Mouse (Mus musculus): Measurements from ENCODE around the gene Adss. TPM values are rescaled to one million over a fixed set of nuclear protein-coding genes. Genes with fewer than 3 reads are reported as not detected.
"Not testable (repeated sequence)": the region's sequence is repeated elsewhere in the genome, so short reads cannot be mapped to it uniquely, and the experiment has no call there.

The Adss gene
- 20.1 and 23.3 TPM in 2 replicates for polyA plus RNA-seq (2014; fragmentation: Nextera tagmentation; extraction: Ambion mirVana)

DNA sequence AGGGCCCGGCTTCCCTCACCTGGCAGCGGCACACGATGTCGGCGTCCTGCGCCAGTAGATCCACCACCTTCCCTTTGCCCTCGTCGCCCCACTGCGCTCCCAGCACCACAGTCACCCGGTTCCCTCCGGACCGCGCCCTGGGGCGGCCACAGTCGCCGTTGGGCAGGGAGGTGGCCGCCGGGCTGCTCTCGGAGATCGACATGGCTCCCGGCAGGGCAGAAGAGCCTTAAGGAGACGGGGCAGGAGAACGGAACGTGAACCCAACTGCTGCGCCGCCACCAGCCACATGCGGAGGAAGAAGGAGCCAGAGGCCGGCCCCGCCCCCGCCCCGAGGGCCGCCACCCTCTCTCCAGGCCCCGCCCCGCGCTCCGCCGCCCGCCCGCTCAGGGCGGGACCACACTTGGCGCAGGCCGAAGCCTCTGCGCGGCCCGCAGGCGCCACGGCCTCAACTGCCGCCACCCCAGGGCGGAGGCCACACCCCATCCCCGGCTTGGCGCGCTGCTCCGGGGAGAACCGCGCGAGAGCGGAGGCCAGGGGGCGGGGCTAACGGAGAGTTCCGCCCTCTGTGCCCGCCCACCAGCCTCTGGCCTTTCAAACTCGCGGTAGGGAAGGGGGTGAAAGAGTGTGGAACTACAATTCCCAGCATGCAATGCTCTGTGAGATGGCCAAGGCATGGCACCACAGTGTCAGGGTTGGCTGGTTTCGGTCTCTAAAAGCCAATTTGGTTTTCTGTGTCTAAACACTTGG is at the start of gene Adss:
Gene Adss, minus strand, starts transcription at position 319 of the 747 bp plus-strand sequence.
- peak within 1 kb of the TSS; percentile 90 for H3K9ac ChIP-seq (ENCODE audit: low read length)
- under 1% methylated on average over 57 of the region's 64 CpGs for WGBS
- H3K36me3 ChIP-seq (ENCODE audit: control insufficient read depth, insufficient read depth, low read length) = no peaks in the 10 kb centered on the region
- no peaks in the 10 kb centered on the region for H3K9me3 ChIP-seq (ENCODE audit: control insufficient read depth, low read length)
- peak within 1 kb of the TSS; percentile 86 for H3K4me2 ChIP-seq (ENCODE audit: low read length)
- no peaks in the 10 kb centered on the region for H3K27me3 ChIP-seq (ENCODE audit: control insufficient read depth, insufficient read depth, low read length)
- H3K4me3 ChIP-seq (ENCODE audit: control insufficient read depth in 1 of 2, insufficient read depth in 1 of 2, low read depth in 1 of 2, low read length in 2 of 2) = peak within 1 kb of the TSS; percentile 78 to 92
- peak; percentile 100 for ATAC-seq (ENCODE audit: insufficient number of reproducible peaks, insufficient read depth, low FRiP score, low read depth)
- peak within 1 kb of the TSS; percentile 96 for H3K27ac ChIP-seq (replicated peaks in 1 of 2; ENCODE audit: control insufficient read depth in 1 of 2, insufficient read depth in 1 of 2, low read depth in 2 of 2, low read length in 2 of 2)
- peaks cover 3 to 16% of the 10 kb centered on the region in 2 experiments for H3K4me1 ChIP-seq (ENCODE audit: control insufficient read depth in 2 of 2, insufficient read depth in 2 of 2, low read length in 2 of 2)

DNA sequence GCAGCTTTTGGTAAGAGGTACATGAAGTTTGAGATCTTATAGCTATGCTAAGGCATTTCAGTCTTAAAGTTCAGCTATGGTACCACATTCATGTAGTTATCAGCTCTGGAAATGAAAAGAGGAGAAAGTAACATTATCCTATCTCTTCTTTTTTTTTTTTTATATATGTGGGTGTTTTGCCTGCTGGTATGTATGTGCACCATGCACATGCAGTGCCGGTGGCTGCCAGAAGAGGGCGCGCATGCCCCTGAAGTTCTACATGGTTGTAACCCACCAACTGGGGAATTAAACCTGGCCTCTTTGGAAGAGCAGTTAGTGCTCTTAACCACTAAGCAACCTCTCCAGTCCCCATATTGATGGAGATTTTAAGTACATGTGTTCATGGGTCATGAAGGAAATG is 49.5 kb upstream of the Adss start:
- H3K4me3 ChIP-seq (ENCODE audit: control insufficient read depth in 1 of 2, insufficient read depth in 1 of 2, low read depth in 1 of 2, low read length in 2 of 2); H3K9me3 ChIP-seq (ENCODE audit: control insufficient read depth, low read length); H3K27me3 ChIP-seq (ENCODE audit: control insufficient read depth, insufficient read depth, low read length); H3K4me1 ChIP-seq (ENCODE audit: control insufficient read depth in 2 of 2, insufficient read depth in 2 of 2, low read length in 2 of 2); H3K4me2 ChIP-seq (ENCODE audit: low read length); H3K9ac ChIP-seq (ENCODE audit: low read length); H3K36me3 ChIP-seq (ENCODE audit: control insufficient read depth, insufficient read depth, low read length); H3K27ac ChIP-seq (replicated peaks in 1 of 2; ENCODE audit: control insufficient read depth in 1 of 2, insufficient read depth in 1 of 2, low read depth in 2 of 2, low read length in 2 of 2); ATAC-seq (ENCODE audit: insufficient number of reproducible peaks, insufficient read depth, low FRiP score, low read depth): not testable (repeated sequence)
- WGBS = 37% methylated on average over 3 of the region's 3 CpGs

DNA sequence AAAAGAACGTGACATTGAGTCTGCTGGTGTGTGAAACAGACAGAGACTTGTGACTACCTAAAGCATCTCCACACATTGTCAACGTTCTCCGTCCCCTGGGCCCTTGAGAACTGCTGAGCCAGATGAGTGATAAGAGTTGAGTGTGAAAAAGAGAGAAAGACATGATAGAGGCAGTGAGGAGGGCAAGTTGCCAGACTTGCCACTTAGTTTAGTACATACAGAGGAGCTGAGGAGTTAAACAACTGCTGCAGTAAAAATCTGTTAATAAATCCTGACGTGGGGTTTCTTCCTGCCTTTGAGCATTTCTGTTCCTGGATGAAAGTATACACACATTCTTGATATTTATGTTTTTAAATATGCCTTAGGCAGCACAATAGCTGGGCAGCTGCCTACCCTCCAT is 31.5 kb upstream of the Adss start:
- not testable (repeated sequence) for H3K27ac ChIP-seq (replicated peaks in 1 of 2; ENCODE audit: control insufficient read depth in 1 of 2, insufficient read depth in 1 of 2, low read depth in 2 of 2, low read length in 2 of 2); ATAC-seq (ENCODE audit: insufficient number of reproducible peaks, insufficient read depth, low FRiP score, low read depth)
- WGBS = 16% methylated on average over 4 of the region's 4 CpGs

DNA sequence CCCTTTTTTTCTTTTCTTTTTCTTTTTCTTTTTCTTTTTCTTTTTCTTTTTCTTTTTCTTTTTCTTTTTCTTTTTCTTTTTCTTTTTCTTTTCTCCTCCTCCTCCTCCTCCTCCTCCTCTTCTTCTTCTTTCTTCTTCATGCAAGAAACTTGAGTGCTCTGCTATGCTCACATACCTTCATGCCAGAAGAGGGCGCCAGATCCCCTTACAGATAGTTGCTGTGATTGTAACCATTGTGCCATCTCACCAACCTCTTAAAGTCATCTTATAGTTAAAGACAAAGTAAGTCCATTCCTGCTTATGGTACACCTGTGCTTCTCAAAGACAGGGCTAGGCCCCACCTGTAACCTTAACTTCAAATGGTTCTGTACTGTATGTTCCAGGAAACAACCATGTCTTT is 10.5 kb upstream of the Adss start:
- ATAC-seq (ENCODE audit: insufficient number of reproducible peaks, insufficient read depth, low FRiP score, low read depth); H3K36me3 ChIP-seq (ENCODE audit: control insufficient read depth, insufficient read depth, low read length): not testable (repeated sequence)

More for the DNA sequence above, 31.5 kb upstream of the Adss start:
- not testable (repeated sequence) for H3K36me3 ChIP-seq (ENCODE audit: control insufficient read depth, insufficient read depth, low read length); H3K4me1 ChIP-seq (ENCODE audit: control insufficient read depth in 2 of 2, insufficient read depth in 2 of 2, low read length in 2 of 2); H3K27me3 ChIP-seq (ENCODE audit: control insufficient read depth, insufficient read depth, low read length); H3K9ac ChIP-seq (ENCODE audit: low read length); H3K4me2 ChIP-seq (ENCODE audit: low read length); H3K9me3 ChIP-seq (ENCODE audit: control insufficient read depth, low read length); H3K4me3 ChIP-seq (ENCODE audit: control insufficient read depth in 1 of 2, insufficient read depth in 1 of 2, low read depth in 1 of 2, low read length in 2 of 2)

DNA sequence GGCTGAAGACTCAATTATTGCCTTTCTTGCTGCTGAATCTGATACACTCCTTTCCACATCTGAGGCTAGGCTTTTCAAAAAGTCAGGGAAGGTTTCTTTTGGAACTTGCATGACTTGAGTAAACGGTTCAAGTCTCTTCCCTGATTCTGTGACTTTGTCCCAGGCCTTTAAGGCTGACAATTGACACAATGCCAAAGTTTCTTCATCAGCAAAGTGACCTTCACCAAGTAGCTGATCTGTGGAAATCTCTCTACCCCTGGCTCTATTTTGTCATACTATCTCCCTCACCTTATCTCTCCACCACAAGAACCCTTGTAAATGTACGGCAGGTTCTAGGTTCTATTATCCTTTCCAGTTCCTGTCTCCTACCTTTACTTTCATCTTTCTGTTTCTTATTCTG is 7.2 kb upstream of the Adss start:
- Histone ChIP-seq H3K27ac (replicated peaks in 1 of 2; ENCODE audit: control insufficient read depth in 1 of 2, insufficient read depth in 1 of 2, low read depth in 2 of 2, low read length in 2 of 2) (no peak overlapping the region), H3K9ac (ENCODE audit: low read length) (no peak overlapping the region), H3K4me1 (ENCODE audit: control insufficient read depth in 2 of 2, insufficient read depth in 2 of 2, low read length in 2 of 2) (no peaks in the 10 kb centered on the region), H3K9me3 (ENCODE audit: control insufficient read depth, low read length) (no peaks in the 10 kb centered on the region), H3K36me3 (ENCODE audit: control insufficient read depth, insufficient read depth, low read length) (no peaks in the 10 kb centered on the region), H3K4me2 (ENCODE audit: low read length) (no peak overlapping the region), H3K4me3 (ENCODE audit: control insufficient read depth in 1 of 2, insufficient read depth in 1 of 2, low read depth in 1 of 2, low read length in 2 of 2) (no peak overlapping the region), H3K27me3 (ENCODE audit: control insufficient read depth, insufficient read depth, low read length) (no peaks in the 10 kb centered on the region)
- ATAC-seq (ENCODE audit: insufficient number of reproducible peaks, insufficient read depth, low FRiP score, low read depth) = no peak
- 51% methylated on average over 2 of the region's 2 CpGs for WGBS

More for the DNA sequence above, 10.5 kb upstream of the Adss start:
- 17% methylated on average over 1 of the region's 1 CpGs for whole genome bisulfite sequencing
- not testable (repeated sequence) for H3K4me2 ChIP-seq (ENCODE audit: low read length); H3K27me3 ChIP-seq (ENCODE audit: control insufficient read depth, insufficient read depth, low read length); H3K9ac ChIP-seq (ENCODE audit: low read length); H3K9me3 ChIP-seq (ENCODE audit: control insufficient read depth, low read length); H3K27ac ChIP-seq (replicated peaks in 1 of 2; ENCODE audit: control insufficient read depth in 1 of 2, insufficient read depth in 1 of 2, low read depth in 2 of 2, low read length in 2 of 2); H3K4me3 ChIP-seq (ENCODE audit: control insufficient read depth in 1 of 2, insufficient read depth in 1 of 2, low read depth in 1 of 2, low read length in 2 of 2); H3K4me1 ChIP-seq (ENCODE audit: control insufficient read depth in 2 of 2, insufficient read depth in 2 of 2, low read length in 2 of 2)

DNA sequence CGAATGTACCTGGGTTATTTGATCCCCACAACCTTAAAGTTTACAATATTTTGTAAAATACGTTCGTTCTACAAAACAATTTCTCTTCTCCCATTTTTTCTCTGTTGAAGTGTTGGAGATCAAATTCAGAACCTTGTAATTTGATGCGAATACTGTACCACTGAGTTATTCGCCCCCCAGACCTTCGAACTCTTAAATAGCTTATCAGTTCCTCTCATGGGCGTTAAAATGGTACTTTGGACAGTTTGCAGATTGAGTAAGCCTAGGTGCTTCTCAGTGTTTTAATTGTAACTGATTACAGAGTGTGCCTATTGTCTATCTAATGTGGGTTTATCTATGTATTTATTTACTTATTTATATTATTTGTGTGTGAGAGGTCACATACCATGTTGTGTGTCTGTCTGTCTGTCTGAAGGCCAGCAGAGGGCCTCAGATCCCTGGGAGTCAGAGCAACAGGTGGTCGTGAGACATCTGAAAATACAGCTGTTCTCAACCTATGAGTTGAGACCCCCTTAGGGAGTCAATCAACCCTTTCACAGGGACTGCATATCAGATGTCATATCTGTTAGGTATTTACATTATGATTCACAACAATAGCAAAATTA is 942 bp upstream of the Adss start:
- Histone ChIP-seq H3K9me3 (ENCODE audit: control insufficient read depth, low read length) (no peaks in the 10 kb centered on the region), H3K36me3 (ENCODE audit: control insufficient read depth, insufficient read depth, low read length) (no peaks in the 10 kb centered on the region), H3K27me3 (ENCODE audit: control insufficient read depth, insufficient read depth, low read length) (no peaks in the 10 kb centered on the region), H3K27ac (replicated peaks in 1 of 2; ENCODE audit: control insufficient read depth in 1 of 2, insufficient read depth in 1 of 2, low read depth in 2 of 2, low read length in 2 of 2) (no peak overlapping the region), H3K4me1 (ENCODE audit: control insufficient read depth in 2 of 2, insufficient read depth in 2 of 2, low read length in 2 of 2) (peaks cover 3 to 16% of the 10 kb centered on the region in 2 experiments), H3K4me2 (ENCODE audit: low read length) (peak overlapping the region; percentile 49), H3K9ac (ENCODE audit: low read length) (no peak overlapping the region), H3K4me3 (ENCODE audit: control insufficient read depth in 1 of 2, insufficient read depth in 1 of 2, low read depth in 1 of 2, low read length in 2 of 2) (0 out of 4 replicates have a peak overlapping the region, but pooled peaks of 1 of the 2 experiments have one; percentile 14)
- no peak for ATAC-seq (ENCODE audit: insufficient number of reproducible peaks, insufficient read depth, low FRiP score, low read depth)
- 65% methylated on average over 8 of the region's 8 CpGs for WGBS

DNA sequence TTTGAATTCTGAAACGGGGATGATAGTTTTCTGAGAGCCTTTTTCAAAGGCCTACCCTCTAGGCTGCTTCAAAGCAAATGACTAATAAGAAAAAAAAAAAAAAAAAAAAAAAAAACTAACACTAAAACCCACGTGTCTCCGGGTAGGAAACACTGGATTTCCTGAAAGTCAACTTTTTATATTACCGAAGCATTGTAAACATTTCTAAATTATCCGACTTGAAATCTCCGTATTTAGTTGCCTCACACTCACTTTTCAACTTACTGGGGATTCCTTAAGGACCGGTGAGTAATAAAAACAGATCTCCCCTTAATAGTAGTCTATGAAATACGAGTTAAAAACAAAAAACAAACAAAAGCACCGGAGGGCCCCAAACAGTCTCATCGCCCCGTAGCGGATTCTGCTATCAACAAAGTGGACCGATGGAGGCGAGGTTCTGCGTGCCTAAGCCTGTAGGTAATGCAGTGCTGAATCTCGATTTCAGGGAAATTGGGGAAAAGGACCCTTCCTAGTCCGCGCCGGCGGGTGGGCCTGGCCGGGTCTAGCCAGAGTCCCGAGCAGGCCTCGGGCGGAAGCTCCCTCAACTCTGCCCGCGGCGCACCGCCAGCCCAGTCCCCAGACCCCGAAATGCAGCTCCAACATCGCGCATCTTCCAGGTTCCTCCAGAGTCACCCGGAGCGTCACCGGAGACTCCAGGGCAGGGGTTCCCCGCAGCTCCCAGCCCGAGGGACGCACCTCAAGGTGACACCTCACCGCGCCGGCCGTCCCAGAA is 704 bp downstream of the Adss start:
- WGBS = under 1% methylated on average over 41 of the region's 41 CpGs
- H3K36me3 ChIP-seq (ENCODE audit: control insufficient read depth, insufficient read depth, low read length) = no peaks in the 10 kb centered on the region
- ATAC-seq (ENCODE audit: insufficient number of reproducible peaks, insufficient read depth, low FRiP score, low read depth) = peak; percentile 32
- H3K27me3 ChIP-seq (ENCODE audit: control insufficient read depth, insufficient read depth, low read length) = no peaks in the 10 kb centered on the region
- H3K4me3 ChIP-seq (ENCODE audit: control insufficient read depth in 1 of 2, insufficient read depth in 1 of 2, low read depth in 1 of 2, low read length in 2 of 2) = peak overlapping the region; percentile 78 to 92
- H3K9me3 ChIP-seq (ENCODE audit: control insufficient read depth, low read length) = no peaks in the 10 kb centered on the region
- peaks cover 3 to 16% of the 10 kb centered on the region in 2 experiments for H3K4me1 ChIP-seq (ENCODE audit: control insufficient read depth in 2 of 2, insufficient read depth in 2 of 2, low read length in 2 of 2)
- peak overlapping the region; percentile 86 for H3K4me2 ChIP-seq (ENCODE audit: low read length)
- peak overlapping the region; percentile 90 for H3K9ac ChIP-seq (ENCODE audit: low read length)
- H3K27ac ChIP-seq (replicated peaks in 1 of 2; ENCODE audit: control insufficient read depth in 1 of 2, insufficient read depth in 1 of 2, low read depth in 2 of 2, low read length in 2 of 2) = peak overlapping the region; percentile 96
